7 mouse cellular contexts compared by ENCODE assay signal in the genomic region with DNA sequence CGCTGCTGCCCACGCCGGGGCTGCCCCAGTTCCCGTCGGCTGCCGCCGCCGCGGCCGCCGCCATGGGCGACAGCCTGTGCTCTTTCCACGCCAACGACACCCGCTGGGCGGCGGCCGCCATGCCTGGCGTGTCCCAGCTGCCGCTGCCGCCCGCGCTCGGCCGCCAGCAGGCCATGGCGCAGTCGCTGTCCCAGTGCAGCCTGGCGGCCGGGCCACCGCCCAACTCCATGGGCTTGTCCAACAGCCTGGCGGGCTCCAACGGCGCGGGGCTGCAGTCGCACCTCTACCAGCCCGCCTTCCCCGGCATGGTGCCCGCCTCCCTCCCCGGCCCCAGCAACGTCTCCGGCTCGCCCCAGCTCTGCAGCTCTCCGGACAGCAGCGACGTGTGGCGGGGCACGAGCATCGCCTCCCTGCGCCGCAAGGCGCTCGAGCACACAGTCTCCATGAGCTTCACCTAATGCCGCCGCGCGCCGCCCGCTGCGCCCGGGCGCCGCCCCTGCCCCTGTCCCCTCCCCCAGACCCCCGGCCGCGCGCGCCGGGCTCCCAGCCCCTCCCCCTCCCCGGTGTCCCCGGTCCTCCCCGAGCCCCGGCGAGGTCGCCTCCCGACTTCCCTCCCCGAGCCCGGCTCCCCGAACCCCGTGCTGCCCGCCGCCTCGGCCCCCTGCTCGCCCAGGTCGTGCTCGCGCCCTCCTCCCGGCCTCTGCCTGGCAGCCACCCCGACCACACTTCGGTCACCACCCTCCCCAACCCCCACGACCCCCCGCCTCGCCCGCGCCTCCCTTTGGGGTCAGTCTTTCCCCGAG. TPM values are rescaled to one million over a fixed set of nuclear protein-coding genes. Genes with fewer than 3 reads are reported as not detected.
A peak's percentile ranks its signal among the peaks of the same experiment; 100 is the strongest.
DNase-seq lines count a peak whose midpoint lies in the region; ATAC-seq and TF ChIP-seq lines count a peak whose summit lies in the region.

No protein-coding gene starts in this region.

- peaks cover 10% of the 10 kb centered on the region for H3K4me1 ChIP-seq in thymus, adult 2 months (replicated peaks; ENCODE audit: control insufficient read depth, insufficient read depth, low read length)
- H3K4me1 ChIP-seq in heart, embryonic 11.5 days (ENCODE audit: control insufficient read depth, insufficient read depth, low read length): peaks cover 19% of the 10 kb centered on the region
- peaks cover 11% of the 10 kb centered on the region; the same call in 1 of the 2 replicates for H3K4me1 ChIP-seq in limb, embryonic 11.5 days (ENCODE audit: control insufficient read depth, insufficient read depth, low read length)
- peaks cover 23% of the 10 kb centered on the region for H3K4me1 ChIP-seq in neural tube, embryonic 12.5 days

- H3K9me3 ChIP-seq in heart, embryonic 11.5 days (replicated peaks; ENCODE audit: control insufficient read depth, low read length): no peaks in the 10 kb centered on the region
- H3K9me3 ChIP-seq in limb, embryonic 11.5 days (ENCODE audit: control insufficient read depth, low read length): no peaks in the 10 kb centered on the region
- H3K9me3 ChIP-seq in neural tube, embryonic 12.5 days: no peaks in the 10 kb centered on the region

- H3K27ac ChIP-seq in thymus, adult 2 months (ENCODE audit: control insufficient read depth, insufficient read depth, low read length): no peak overlapping the region
- no peak overlapping the region for H3K27ac ChIP-seq in heart, embryonic 11.5 days (ENCODE audit: low read depth, low read length)
- no peak overlapping the region for H3K27ac ChIP-seq in limb, embryonic 11.5 days (replicated peaks; ENCODE audit: low read depth, low read length)
- H3K27ac ChIP-seq in neural tube, embryonic 12.5 days: peak overlapping the region; percentile 42; the same call in 1 of the 2 replicates

- no peak for TF ChIP-seq CTCF in thymus, adult 2 months (IDR thresholded peaks at IDR 0.05; ENCODE audit: borderline replicate concordance, control insufficient read depth, extremely low read depth, insufficient read depth, low read length, poor library complexity)

- H3K4me3 ChIP-seq in thymus, adult 2 months (ENCODE audit: control insufficient read depth, insufficient read depth, low read length): 0 out of 2 replicates have a peak overlapping the region, but pooled peaks have one; percentile 18
- peak overlapping the region; percentile 52 for H3K4me3 ChIP-seq in heart, embryonic 11.5 days (ENCODE audit: low read depth, low read length)
- peak overlapping the region; percentile 40 for H3K4me3 ChIP-seq in limb, embryonic 11.5 days (ENCODE audit: low read depth, low read length)
- H3K4me3 ChIP-seq in neural tube, embryonic 12.5 days: peak overlapping the region; percentile 39

- peaks cover 31% of the 10 kb centered on the region for H3K27me3 ChIP-seq in thymus, adult 2 months (ENCODE audit: control insufficient read depth, insufficient read depth, low read length)
- H3K27me3 ChIP-seq in heart, embryonic 11.5 days (ENCODE audit: control insufficient read depth, insufficient read depth, low read length): peaks cover 74% of the 10 kb centered on the region
- H3K27me3 ChIP-seq in limb, embryonic 11.5 days (ENCODE audit: control insufficient read depth, insufficient read depth, low read length): peaks cover 80% of the 10 kb centered on the region
- peaks cover 84% of the 10 kb centered on the region for H3K27me3 ChIP-seq in neural tube, embryonic 12.5 days (replicated peaks)

- peak overlapping the region; percentile 93 for H3K4me2 ChIP-seq in heart, embryonic 11.5 days
- H3K4me2 ChIP-seq in limb, embryonic 11.5 days (ENCODE audit: low read depth, severe bottlenecking): peak overlapping the region; percentile 88
- H3K4me2 ChIP-seq in neural tube, embryonic 12.5 days (replicated peaks): peak overlapping the region; percentile 74

- no peaks in the 10 kb centered on the region for H3K36me3 ChIP-seq in thymus, adult 2 months (ENCODE audit: control insufficient read depth, insufficient read depth, low read length)
- H3K36me3 ChIP-seq in heart, embryonic 11.5 days (ENCODE audit: control insufficient read depth, insufficient read depth, low read length): no peaks in the 10 kb centered on the region
- H3K36me3 ChIP-seq in limb, embryonic 11.5 days (ENCODE audit: control insufficient read depth, insufficient read depth, low read length): no peaks in the 10 kb centered on the region
- H3K36me3 ChIP-seq in neural tube, embryonic 12.5 days: no peaks in the 10 kb centered on the region

- no peak for TF ChIP-seq POLR2A in thymus, adult 2 months (IDR thresholded peaks at IDR 0.05; ENCODE audit: control insufficient read depth, extremely low read depth, insufficient read depth, low read length, poor library complexity)

- no peak for DNase-seq in thymus, adult 2 months
- no peak for DNase-seq in thymus, postnatal 36 days
- DNase-seq in cerebellum, postnatal 10 days: peak; percentile 83 to 89
- DNase-seq in limb, embryonic 11.5 days (ENCODE audit: low spot score): peak; percentile 68
- no peak for DNase-seq in urinary bladder, postnatal 25 days (ENCODE audit: low spot score)

- ATAC-seq in heart, embryonic 11.5 days (replicated peaks; ENCODE audit: insufficient number of reproducible peaks, low FRiP score, low TSS enrichment): peak; percentile 77; the same call in 1 of the 2 replicates
- peak; percentile 52; the same call in 1 of the 2 replicates for ATAC-seq in limb, embryonic 11.5 days (ENCODE audit: insufficient number of reproducible peaks, low FRiP score, low TSS enrichment, low read depth)
- peak; percentile 71 for ATAC-seq in neural tube, embryonic 12.5 days (ENCODE audit: low FRiP score, low read depth)

- H3K9ac ChIP-seq in heart, embryonic 11.5 days (ENCODE audit: low read depth, low read length): no peak overlapping the region
- peak overlapping the region; percentile 34; the same call in 1 of the 2 replicates for H3K9ac ChIP-seq in limb, embryonic 11.5 days (ENCODE audit: low read length)
- H3K9ac ChIP-seq in neural tube, embryonic 12.5 days: peak overlapping the region; percentile 42; the same call in 1 of the 2 replicates

- WGBS in thymus, adult 2 months: 3% methylated on average over 82 of the region's 95 CpGs
- 1% methylated on average over 69 of the region's 95 CpGs for WGBS in heart, embryonic 11.5 days (ENCODE audit: insufficient replicate concordance)
- WGBS in limb, embryonic 11.5 days: 1% methylated on average over 80 of the region's 95 CpGs
- WGBS in neural tube, embryonic 12.5 days: 1% methylated on average over 93 of the region's 95 CpGs

RNA-seq across cellular contexts. Expression of gene Otp, which starts 8.0 kb away (rescaled TPM):
- polyA plus RNA-seq in thymus, adult 2 months (2012; rRNA removed): not detected in 2 replicates
- polyA plus RNA-seq in heart, embryonic 11.5 days (2014; fragmentation: Nextera tagmentation; extraction: Ambion mirVana): not detected in 2 replicates
- polyA plus RNA-seq in limb, embryonic 11.5 days (2014; fragmentation: Nextera tagmentation; extraction: Ambion mirVana): not detected in 2 replicates
- polyA plus RNA-seq in neural tube, embryonic 12.5 days (2016; fragmentation: Nextera tagmentation; extraction: Ambion mirVana): 10.9 and 13.0 TPM in 2 replicates

Comparison
In these comparisons a context has a peak if more than half of its experiments do, and no peak if none do; other contexts are left out.
1. DNase-seq: peak in cerebellum, postnatal 10 days (2 of 2) and limb, embryonic 11.5 days (single experiment); none in thymus, adult 2 months (single experiment), thymus, postnatal 36 days (0 of 2) and urinary bladder, postnatal 25 days (single experiment).
2. RNA of gene Otp, which starts 8.0 kb away (polyA plus RNA-seq): 10.9 to 13.0 TPM in neural tube, embryonic 12.5 days; not detected in limb, embryonic 11.5 days, not detected in heart, embryonic 11.5 days and not detected in thymus, adult 2 months; every median in the first group is over 10 times any median in the second.
3. Peak in every context shown above with its lines, with median percentiles within 50 percentile points of each other: H3K4me3 ChIP-seq, ATAC-seq and H3K4me2 ChIP-seq.